Mouse (Mus musculus) kidney, postnatal 0 days (tissue): ENCODE measurements around the gene Dgat2l6. TPM values are rescaled to one million over a fixed set of nuclear protein-coding genes. Genes with fewer than 3 reads are reported as not detected.

Experiments
- ATAC-seq: fragments of 200-750 bp; cut with Nextera tagmentation; replicated peaks from 2 replicates; pipeline ENCODE4 v1.8.0; 2017; ENCODE audit warnings: low read depth, moderate number of reproducible peaks, moderate TSS enrichment, moderate library complexity; ENCODE audit not compliant: low FRiP score
- DNase-seq: peaks from one replicate; pipeline ENCODE4 v3.0.0-alpha.2; 2016; ENCODE audit warnings: low spot score
- H3K27ac ChIP-seq: fragments of 300-500 bp; sonication (generic); 2 replicates; pipeline ENCODE4 v1.5.1; 2014; ENCODE audit warnings: mild to moderate bottlenecking
- H3K27me3 ChIP-seq: fragments of 300-500 bp; sonication (generic); 2 replicates; pipeline ENCODE4 v1.6.1; 2014; ENCODE audit warnings: low read length, mixed read lengths; ENCODE audit not compliant: insufficient read depth
- H3K36me3 ChIP-seq: fragments of 300-500 bp; sonication (generic); 2 replicates; pipeline ENCODE4 v1.6.1; 2014; ENCODE audit warnings: low read length, mixed read lengths; ENCODE audit not compliant: insufficient read depth
- H3K4me1 ChIP-seq: fragments of 300-500 bp; sonication (generic); replicated peaks from 2 replicates; pipeline ENCODE4 v1.6.1; 2014; ENCODE audit warnings: antibody characterized with exemption, low read length, mixed read lengths; ENCODE audit not compliant: insufficient read depth
- H3K4me2 ChIP-seq: fragments of 300-500 bp; sonication (generic); 2 replicates; pipeline ENCODE4 v1.6.1; 2014; ENCODE audit warnings: mild to moderate bottlenecking, low read length, moderate library complexity, mixed read lengths
- H3K4me3 ChIP-seq: fragments of 300-500 bp; sonication (generic); replicated peaks from 2 replicates; pipeline ENCODE4 v1.5.1; 2014; ENCODE audit warnings: low read depth, low read length
- H3K9ac ChIP-seq: fragments of 300-500 bp; sonication (generic); 2 replicates; pipeline ENCODE4 v1.6.1; 2014; ENCODE audit warnings: low read depth, low read length
- H3K9me3 ChIP-seq: fragments of 300-500 bp; sonication (generic); replicated peaks from 2 replicates; pipeline ENCODE4 v1.6.1; 2016; ENCODE audit warnings: low read length, inconsistent platforms, mixed read lengths
- CTCF ChIP-seq: IDR thresholded peaks from 2 replicates; pipeline ENCODE4 v1.5.1; 2016; ENCODE audit warnings: antibody characterized with exemption, low read depth, mild to moderate bottlenecking, moderate library complexity
- WGBS: fragments of 180-500 bp; shearing (Covaris S2); extraction: QIAGEN DNeasy Blood & Tissue Kit; methylation state at CpG from one replicate; pipeline ENCODE4 v1.1.7; 2014; 5-methylcytosine and 5-hydroxymethylcytosine counted together
- polyA plus RNA-seq: library from polyadenylated mRNA; unstranded; fragments of >200 nt; fragmentation: Nextera tagmentation; extraction: Ambion mirVana; gene quantifications from 2 replicates; pipeline ENCODE4 v1.2.1, GENCODE M21; 2015

The Dgat2l6 gene
- polyA plus RNA-seq, 1 experiment from 2014 or later = not detected

GRCm38 (mm10) chrX:100504175-100504851, 20.3 kb upstream of the Dgat2l6 start:
- H3K36me3 ChIP-seq = no peaks in the 10 kb centered on the region
- H3K9me3 ChIP-seq = no peaks in the 10 kb centered on the region
- TF ChIP-seq CTCF = no peak
- no peak overlapping the region for H3K4me2 ChIP-seq
- no peaks in the 10 kb centered on the region for H3K4me1 ChIP-seq
- no peak for ATAC-seq
- no peak overlapping the region for H3K9ac ChIP-seq
- WGBS = 82% methylated on average over 5 of the region's 5 CpGs
- H3K27me3 ChIP-seq = no peaks in the 10 kb centered on the region
- H3K27ac ChIP-seq = no peak overlapping the region
- DNase-seq = no peak
- H3K4me3 ChIP-seq = no peak overlapping the region

- no peak for DNase-seq
- H3K4me1 ChIP-seq = no peaks in the 10 kb centered on the region
- H3K4me2 ChIP-seq = no peak overlapping the region
- no peaks in the 10 kb centered on the region for H3K9me3 ChIP-seq
- ATAC-seq = no peak
- 84% methylated on average over 4 of the region's 4 CpGs for WGBS
- no peak overlapping the region for H3K27ac ChIP-seq
- no peaks in the 10 kb centered on the region for H3K36me3 ChIP-seq
- H3K27me3 ChIP-seq = no peaks in the 10 kb centered on the region
- H3K4me3 ChIP-seq = no peak overlapping the region
- no peak for TF ChIP-seq CTCF
- H3K9ac ChIP-seq = no peak overlapping the region
Observed at GRCm38 (mm10) chrX:100508164-100508563, 16.5 kb upstream of the Dgat2l6 start.

DNA sequence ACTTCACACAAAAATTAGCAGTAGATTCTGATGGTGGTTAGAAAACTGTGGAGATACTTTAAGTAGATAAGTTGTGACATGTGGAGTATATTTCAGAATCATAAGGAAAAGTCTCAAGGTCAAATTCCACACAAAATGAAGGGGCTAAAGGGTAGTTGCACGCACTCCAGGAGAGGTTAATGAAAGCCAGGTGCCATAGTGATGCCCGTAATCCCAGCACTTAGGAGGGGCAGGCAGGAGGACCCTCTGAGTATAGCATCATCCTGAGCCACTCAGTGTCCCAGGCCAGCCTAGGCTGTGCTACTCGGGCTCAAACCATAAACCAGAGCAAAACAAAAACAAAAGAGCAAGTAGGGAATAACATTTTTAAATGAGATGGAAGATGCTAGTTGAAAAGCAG, 14.7 kb upstream of the Dgat2l6 start:
- Histone ChIP-seq H3K4me1 (no peaks in the 10 kb centered on the region), H3K36me3 (no peaks in the 10 kb centered on the region), H3K9ac (no peak overlapping the region), H3K4me3 (no peak overlapping the region), H3K27me3 (no peaks in the 10 kb centered on the region), H3K4me2 (no peak overlapping the region), H3K27ac (no peak overlapping the region), H3K9me3 (no peaks in the 10 kb centered on the region)
- no peak for TF ChIP-seq CTCF
- 79% methylated on average over 3 of the region's 3 CpGs for WGBS
- DNase-seq (no peak), ATAC-seq (no peak)

- Histone ChIP-seq H3K4me3 (no peak overlapping the region), H3K9ac (no peak overlapping the region), H3K9me3 (no peaks in the 10 kb centered on the region), H3K4me1 (no peaks in the 10 kb centered on the region), H3K27ac (no peak overlapping the region), H3K4me2 (no peak overlapping the region), H3K36me3 (no peaks in the 10 kb centered on the region), H3K27me3 (no peaks in the 10 kb centered on the region)
- TF ChIP-seq CTCF = no peak
- 75% methylated on average over 3 of the region's 3 CpGs for WGBS
- DNase-seq (no peak), ATAC-seq (no peak)
Observed at GRCm38 (mm10) chrX:100516683-100517082, 8.0 kb upstream of the Dgat2l6 start.

- Histone ChIP-seq H3K4me3 (no peak overlapping the region), H3K9me3 (no peaks in the 10 kb centered on the region), H3K4me2 (no peak overlapping the region), H3K27ac (no peak overlapping the region), H3K9ac (no peak overlapping the region), H3K4me1 (no peaks in the 10 kb centered on the region), H3K36me3 (no peaks in the 10 kb centered on the region), H3K27me3 (no peaks in the 10 kb centered on the region)
- 87% methylated on average over 6 of the region's 6 CpGs for WGBS
- DNase-seq = no peak
- no peak for TF ChIP-seq CTCF
- no peak for ATAC-seq
Observed at GRCm38 (mm10) chrX:100517626-100518025, 7.0 kb upstream of the Dgat2l6 start.

DNA sequence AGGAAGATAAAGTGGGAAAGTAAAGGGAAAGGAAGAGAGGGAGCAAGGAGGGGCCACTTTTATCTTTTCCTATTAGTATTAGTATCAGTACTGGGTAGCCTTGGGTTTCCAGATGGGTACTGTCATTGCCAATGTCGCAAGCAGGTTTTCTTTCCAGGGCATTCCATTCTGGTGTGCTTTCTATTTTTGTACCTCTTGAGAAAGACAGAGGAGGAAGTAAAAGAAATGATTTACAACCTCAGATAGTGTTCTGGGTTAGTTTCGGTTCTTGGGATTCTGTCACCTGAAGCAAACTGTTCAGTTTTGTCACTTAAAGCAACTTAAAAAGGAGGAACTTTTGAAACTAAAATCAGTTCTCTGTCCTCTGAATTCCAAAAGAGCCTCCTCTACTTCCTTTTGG, 6.1 kb upstream of the Dgat2l6 start:
- no peak for TF ChIP-seq CTCF
- 78% methylated on average over 2 of the region's 2 CpGs for WGBS
- no peak for ATAC-seq
- Histone ChIP-seq H3K4me3 (no peak overlapping the region), H3K4me1 (no peaks in the 10 kb centered on the region), H3K4me2 (no peak overlapping the region), H3K9ac (no peak overlapping the region), H3K27me3 (no peaks in the 10 kb centered on the region), H3K36me3 (no peaks in the 10 kb centered on the region), H3K27ac (no peak overlapping the region), H3K9me3 (no peaks in the 10 kb centered on the region)
- DNase-seq = no peak

- H3K4me3 ChIP-seq = no peak overlapping the region
- no peak overlapping the region for H3K27ac ChIP-seq
- H3K9ac ChIP-seq = no peak overlapping the region
- DNase-seq = no peak
- no peak for ATAC-seq
- H3K36me3 ChIP-seq = no peaks in the 10 kb centered on the region
- TF ChIP-seq CTCF = no peak
- no peaks in the 10 kb centered on the region for H3K9me3 ChIP-seq
- no peaks in the 10 kb centered on the region for H3K27me3 ChIP-seq
- no peak overlapping the region for H3K4me2 ChIP-seq
- 75% methylated on average over 3 of the region's 3 CpGs for WGBS
- no peaks in the 10 kb centered on the region for H3K4me1 ChIP-seq
Observed at GRCm38 (mm10) chrX:100556026-100556425, 31.4 kb downstream of the Dgat2l6 start.
